Mouse (Mus musculus) left cerebral cortex, adult 2 months (tissue): ENCODE data around the gene Papss2. TPM values are rescaled to one million over a fixed set of nuclear protein-coding genes. Genes with fewer than 3 reads are reported as not detected.

Source experiments
- DNase-seq, 2 experiments: peaks; one replicate each; pipeline ENCODE4 v3.0.0; 2021 to 2022; ENCODE audit warnings: low spot score in 2 of 2, mixed read lengths in 1 of 2; ENCODE audit errors: extremely low spot score in 1 of 2
- H3K27ac ChIP-seq: fragments of 200-600 bp; 2 replicates; pipeline ENCODE4 v1.8.1; 2022
- H3K4me3 ChIP-seq: fragments of 200-600 bp; 2 replicates; pipeline ENCODE4 v1.8.1; 2022
- CTCF ChIP-seq: fragments of 200-600 bp; IDR thresholded peaks from 2 replicates; pipeline ENCODE4 v1.8.1; 2022; ENCODE audit warnings: antibody characterized with exemption, mild to moderate bottlenecking, moderate library complexity
- intact Hi-C: fragments of 180-260 bp; cut with DNase I; formaldehyde crosslinking; loops from one replicate; pipeline ENCODE4 v1.15.1; 2025
- total RNA-seq, 2 experiments: library from RNA; stranded (reverse); gene quantifications; 2 replicates each; pipeline ENCODE4 v1.2.3; 2021

Papss2 gene
- total RNA-seq, 2 experiments from 2014 or later, result 8.1 to 9.8 TPM

GRCm38 (mm10) chr19:32626768-32627331, 31.3 kb downstream of the Papss2 start:
- no peak for DNase-seq
- H3K4me3 ChIP-seq, result no peak overlapping the region
- no peak for TF ChIP-seq CTCF
- no peak overlapping the region for H3K27ac ChIP-seq
- intact Hi-C loops, result no loop called here

- no peak overlapping the region for H3K4me3 ChIP-seq
- DNase-seq, result no peak
- intact Hi-C loops, result no loop called here
- H3K27ac ChIP-seq, result no peak overlapping the region
- TF ChIP-seq CTCF, result no peak
Measured at GRCm38 (mm10) chr19:32627631-32628030, 32.0 kb downstream of the Papss2 start.

GRCm38 (mm10) chr19:32628572-32629132, 33.1 kb downstream of the Papss2 start:
- H3K27ac ChIP-seq, result no peak overlapping the region
- DNase-seq, result no peak
- no peak for TF ChIP-seq CTCF
- intact Hi-C loops, result no loop called here
- no peak overlapping the region for H3K4me3 ChIP-seq

GRCm38 (mm10) chr19:32634916-32635315, 39.3 kb downstream of the Papss2 start:
- TF ChIP-seq CTCF, result no peak
- H3K4me3 ChIP-seq, result no peak overlapping the region

GRCm38 (mm10) chr19:32637357-32638275, 42.0 kb downstream of the Papss2 start:
- intact Hi-C loops, result no loop called here
- TF ChIP-seq CTCF, result no peak
- DNase-seq, result no peak
- H3K4me3 ChIP-seq, result no peak overlapping the region
- H3K27ac ChIP-seq, result no peak overlapping the region

More at GRCm38 (mm10) chr19:32634916-32635315, 39.3 kb downstream of the Papss2 start:
- intact Hi-C loops, result no loop called here
- no peak overlapping the region for H3K27ac ChIP-seq
- no peak for DNase-seq

GRCm38 (mm10) chr19:32638276-32638903, 42.8 kb downstream of the Papss2 start:
- no peak overlapping the region for H3K27ac ChIP-seq
- H3K4me3 ChIP-seq, result no peak overlapping the region
- no peak for TF ChIP-seq CTCF
- intact Hi-C loops, result no loop called here
- no peak for DNase-seq

- DNase-seq, result no peak
- no peak overlapping the region for H3K4me3 ChIP-seq
- no peak overlapping the region for H3K27ac ChIP-seq
- no peak for TF ChIP-seq CTCF
- intact Hi-C loops, result no loop called here
Measured at GRCm38 (mm10) chr19:32641535-32641934, 45.9 kb downstream of the Papss2 start.

- intact Hi-C loops, result no loop called here
- no peak for DNase-seq
- H3K4me3 ChIP-seq, result no peak overlapping the region
- TF ChIP-seq CTCF, result no peak
- H3K27ac ChIP-seq, result no peak overlapping the region
Measured at GRCm38 (mm10) chr19:32641995-32642394, 46.4 kb downstream of the Papss2 start.

- DNase-seq, result no peak
- Histone ChIP-seq H3K4me3 (no peak overlapping the region), H3K27ac (no peak overlapping the region)
- TF ChIP-seq CTCF, result no peak; the same call in 1 of the 2 replicates
- intact Hi-C loops, result no loop called here
Measured at GRCm38 (mm10) chr19:32643642-32644041, 48.1 kb downstream of the Papss2 start.

- no peak for DNase-seq
- TF ChIP-seq CTCF, result no peak
- Histone ChIP-seq H3K27ac (no peak overlapping the region), H3K4me3 (no peak overlapping the region)
- intact Hi-C loops, result no loop called here
Measured at GRCm38 (mm10) chr19:32645939-32646338, 50.3 kb downstream of the Papss2 start.

- DNase-seq, result no peak
- no peak for TF ChIP-seq CTCF
- intact Hi-C loops, result no loop called here
- no peak overlapping the region for H3K4me3 ChIP-seq
- no peak overlapping the region for H3K27ac ChIP-seq
Measured at GRCm38 (mm10) chr19:32646382-32646781, 50.8 kb downstream of the Papss2 start.
